Mouse (Mus musculus) hindbrain, embryonic 13.5 days (tissue): ENCODE measurements around the gene Zdhhc20. TPM values are rescaled to one million over a fixed set of nuclear protein-coding genes. Genes with fewer than 3 reads are reported as not detected.
"Not testable (repeated sequence)": the region's sequence is repeated elsewhere in the genome, so short reads cannot be mapped to it uniquely, and the experiment has no call there.

Experiments used
- ATAC-seq: fragments of 200-750 bp; cut with Nextera tagmentation; 2 replicates; pipeline ENCODE4 v1.8.0; 2017; ENCODE audit warnings: moderate TSS enrichment; ENCODE audit not compliant: low FRiP score
- H3K27ac ChIP-seq: fragments of 300-500 bp; sonication (generic); 2 replicates; pipeline ENCODE4 v1.5.1; 2015; ENCODE audit warnings: inconsistent platforms, mild to moderate bottlenecking, moderate library complexity
- H3K27me3 ChIP-seq: fragments of 300-500 bp; sonication (generic); 2 replicates; pipeline ENCODE4 v1.6.1; 2015; ENCODE audit warnings: mild to moderate bottlenecking, inconsistent platforms
- H3K36me3 ChIP-seq: fragments of 300-500 bp; sonication (generic); 2 replicates; pipeline ENCODE4 v1.6.1; 2015; ENCODE audit warnings: mild to moderate bottlenecking, inconsistent platforms
- H3K4me1 ChIP-seq: fragments of 300-500 bp; sonication (generic); replicated peaks from 2 replicates; pipeline ENCODE4 v1.6.1; 2015; ENCODE audit warnings: inconsistent platforms
- H3K4me2 ChIP-seq: fragments of 300-500 bp; sonication (generic); 2 replicates; pipeline ENCODE4 v1.6.1; 2015; ENCODE audit warnings: inconsistent platforms, mild to moderate bottlenecking, moderate library complexity
- H3K4me3 ChIP-seq: fragments of 300-500 bp; sonication (generic); 2 replicates; pipeline ENCODE4 v1.5.1; 2015; ENCODE audit warnings: mild to moderate bottlenecking, inconsistent platforms
- H3K9ac ChIP-seq: fragments of 300-500 bp; sonication (generic); 2 replicates; pipeline ENCODE4 v1.6.1; 2015; ENCODE audit warnings: mild to moderate bottlenecking, inconsistent platforms
- H3K9me3 ChIP-seq: fragments of 300-500 bp; sonication (generic); 2 replicates; pipeline ENCODE4 v1.6.1; 2016; ENCODE audit warnings: inconsistent platforms
- WGBS: fragments of 180-500 bp; shearing (Covaris S2); methylation state at CpG from one replicate; pipeline ENCODE4 v1.1.7; 2015; 5-methylcytosine and 5-hydroxymethylcytosine counted together
- polyA plus RNA-seq: library from polyadenylated mRNA; unstranded; fragments of >200 nt; fragmentation: Nextera tagmentation; extraction: Ambion mirVana; gene quantifications from 2 replicates; pipeline ENCODE4 v1.2.1, GENCODE M21; 2015

Zdhhc20 gene
- polyA plus RNA-seq = 46.6 and 46.7 TPM in 2 replicates

DNA sequence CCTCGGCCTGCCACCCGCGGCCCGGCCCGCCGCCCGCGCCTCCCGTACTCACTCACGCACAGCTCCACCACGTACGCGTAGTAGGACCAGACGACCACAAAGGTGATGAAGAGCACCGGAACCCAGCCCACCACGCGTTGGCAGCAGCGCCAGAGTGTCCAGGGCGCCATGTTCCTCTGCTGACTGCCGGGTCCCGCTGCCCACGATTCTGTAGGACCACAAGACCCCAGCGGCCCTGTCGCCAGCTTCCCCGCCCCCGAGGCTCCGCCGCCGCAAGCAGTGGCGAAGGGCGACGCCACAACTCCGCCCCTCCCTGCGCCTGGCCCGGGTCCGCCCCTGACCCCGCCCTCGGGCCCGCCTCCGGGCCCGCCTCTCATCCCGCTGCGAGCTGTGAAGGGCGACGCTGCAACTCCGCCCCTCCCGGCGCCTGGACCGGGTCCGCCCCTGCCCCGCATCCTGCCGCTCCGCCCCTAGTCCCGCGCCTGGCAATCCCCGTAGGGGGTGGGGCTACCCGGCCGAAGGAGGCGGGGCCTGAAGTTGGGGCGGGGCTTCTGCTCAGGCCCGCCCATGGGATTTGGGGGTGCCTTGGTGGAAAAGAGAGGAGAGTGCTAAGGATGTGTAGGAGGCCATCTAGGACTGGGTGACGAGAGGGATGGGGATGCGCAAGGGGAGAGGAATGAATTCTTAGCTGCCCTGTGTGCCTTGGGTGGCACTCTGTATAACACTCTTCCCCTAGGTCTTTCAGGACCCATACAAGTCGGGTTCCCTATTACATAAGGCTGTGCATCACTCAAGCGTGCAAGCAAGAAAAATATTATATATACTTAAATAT is at the start of gene Zdhhc20:
Zdhhc20 (minus strand) TSS at position 266 of the 832 bp plus-strand sequence.
- peak within 1 kb of the TSS; percentile 95 for H3K9ac ChIP-seq
- peak within 1 kb of the TSS; percentile 87 for H3K4me3 ChIP-seq
- H3K27me3 ChIP-seq = no peaks in the 10 kb centered on the region
- H3K9me3 ChIP-seq = no peaks in the 10 kb centered on the region
- peak within 1 kb of the TSS; percentile 67 for H3K4me2 ChIP-seq
- WGBS = 3% methylated on average over 57 of the region's 65 CpGs
- peak within 1 kb of the TSS; percentile 91 for H3K27ac ChIP-seq
- no peaks in the 10 kb centered on the region for H3K36me3 ChIP-seq
- peaks cover 24% of the 10 kb centered on the region for H3K4me1 ChIP-seq
- ATAC-seq = peak; percentile 95

DNA sequence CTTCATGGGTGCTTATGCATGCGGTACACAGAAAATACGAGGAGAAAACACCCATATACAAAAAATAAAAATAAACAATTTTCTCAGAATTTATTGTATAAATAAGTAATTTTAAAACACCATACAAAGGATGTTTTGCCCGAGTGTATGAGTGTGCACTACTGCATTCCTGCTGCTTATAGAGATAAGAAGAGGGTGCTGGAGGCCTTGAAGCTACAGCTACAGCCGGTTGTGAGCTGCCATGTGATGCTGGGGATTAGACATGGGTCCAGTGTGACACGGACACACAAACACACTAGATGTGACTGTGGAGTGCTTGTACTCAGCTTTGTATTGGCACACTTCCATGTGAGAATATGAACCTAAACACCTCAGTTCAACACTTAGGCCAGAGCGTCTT is 47.2 kb upstream of the Zdhhc20 start:
- Histone ChIP-seq H3K4me1 (no peaks in the 10 kb centered on the region), H3K27me3 (no peaks in the 10 kb centered on the region), H3K4me2 (no peak overlapping the region), H3K9me3 (no peaks in the 10 kb centered on the region), H3K9ac (no peak overlapping the region), H3K4me3 (no peak overlapping the region), H3K36me3 (peaks cover 42% of the 10 kb centered on the region), H3K27ac (no peak overlapping the region)
- no peak for ATAC-seq
- WGBS = 95% methylated on average over 6 of the region's 6 CpGs

DNA sequence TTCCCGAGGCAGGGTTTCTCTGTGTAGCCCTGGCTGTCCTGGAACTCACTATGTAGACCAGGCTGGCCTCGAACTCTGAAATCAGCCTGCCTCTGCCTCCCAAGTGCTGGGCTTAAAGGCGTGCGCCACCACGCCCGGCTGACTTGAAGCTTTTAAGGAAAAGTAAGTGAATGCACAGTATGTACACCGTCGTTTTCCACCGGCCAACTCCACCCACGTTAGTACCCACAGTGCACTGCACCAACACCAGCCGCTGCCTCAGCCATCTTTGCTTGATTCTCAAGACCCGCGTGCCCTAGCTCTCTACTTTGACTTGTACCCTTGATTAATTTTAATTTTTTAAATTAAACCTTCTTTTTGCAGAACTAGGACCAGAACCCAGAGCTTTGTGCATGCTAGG is 44.6 kb upstream of the Zdhhc20 start:
- H3K4me1 ChIP-seq = no peaks in the 10 kb centered on the region
- peaks cover 31% of the 10 kb centered on the region for H3K36me3 ChIP-seq
- no peak overlapping the region for H3K9ac ChIP-seq
- no peaks in the 10 kb centered on the region for H3K9me3 ChIP-seq
- 96% methylated on average over 13 of the region's 13 CpGs for WGBS
- H3K27ac ChIP-seq = no peak overlapping the region
- H3K4me3 ChIP-seq = no peak overlapping the region
- H3K4me2 ChIP-seq = no peak overlapping the region
- ATAC-seq = no peak
- no peaks in the 10 kb centered on the region for H3K27me3 ChIP-seq

DNA sequence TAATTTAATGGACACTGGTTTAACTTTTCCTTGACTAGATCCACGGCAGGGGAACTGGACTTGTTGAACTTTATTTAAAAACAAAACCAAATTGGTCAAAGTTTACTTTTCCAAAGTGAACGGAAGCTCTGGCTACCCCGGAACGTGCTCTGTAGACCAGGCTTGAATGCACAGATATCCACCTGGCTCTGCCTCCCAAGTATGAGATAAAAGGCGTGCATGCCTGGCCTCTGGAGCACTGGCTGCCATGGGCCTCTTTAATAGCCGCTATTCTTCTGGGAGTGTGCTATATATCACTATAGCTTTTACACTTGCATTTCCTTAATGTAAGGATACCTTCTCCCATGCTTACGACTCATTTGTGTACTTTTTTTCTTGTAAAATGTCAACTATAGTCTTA is 43.5 kb upstream of the Zdhhc20 start:
- WGBS = 90% methylated on average over 7 of the region's 7 CpGs
- Histone ChIP-seq H3K4me1 (no peaks in the 10 kb centered on the region), H3K9ac (no peak overlapping the region), H3K36me3 (peaks cover 27% of the 10 kb centered on the region), H3K27ac (no peak overlapping the region), H3K4me2 (no peak overlapping the region), H3K9me3 (no peaks in the 10 kb centered on the region), H3K27me3 (no peaks in the 10 kb centered on the region), H3K4me3 (no peak overlapping the region)
- ATAC-seq = no peak

DNA sequence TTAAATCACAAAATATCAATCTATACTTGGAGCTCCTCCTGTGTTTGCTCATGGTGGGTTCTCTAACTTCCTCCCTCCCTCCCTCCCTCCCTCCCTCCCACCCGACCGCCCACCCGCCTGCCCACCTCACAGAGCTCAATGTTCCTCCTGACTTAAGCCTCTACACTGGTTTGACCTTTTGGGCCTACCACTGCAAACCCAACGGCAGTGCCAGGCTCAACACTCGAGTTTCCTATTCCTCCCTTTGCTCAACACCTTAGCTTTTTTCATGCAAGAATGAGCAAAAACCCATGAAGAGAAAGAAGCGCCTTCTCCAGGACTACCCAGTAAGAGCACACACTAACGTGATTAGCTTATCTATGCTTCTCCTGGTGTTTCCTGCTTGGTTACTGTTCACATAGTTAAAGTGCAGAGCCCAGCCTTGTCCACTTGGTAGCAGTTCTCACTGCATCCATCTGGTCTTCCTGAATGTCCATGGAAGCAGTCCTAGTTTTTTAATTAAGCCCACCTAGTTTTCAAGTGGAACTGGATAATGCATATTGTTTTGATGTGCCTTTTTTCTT is 42.9 kb upstream of the Zdhhc20 start:
- Histone ChIP-seq H3K9ac (no peak overlapping the region), H3K4me3 (no peak overlapping the region), H3K9me3 (no peaks in the 10 kb centered on the region), H3K27ac (no peak overlapping the region), H3K4me1 (no peaks in the 10 kb centered on the region), H3K27me3 (no peaks in the 10 kb centered on the region), H3K36me3 (peaks cover 22% of the 10 kb centered on the region), H3K4me2 (no peak overlapping the region)
- 77% methylated on average over 7 of the region's 7 CpGs for WGBS
- ATAC-seq = no peak

DNA sequence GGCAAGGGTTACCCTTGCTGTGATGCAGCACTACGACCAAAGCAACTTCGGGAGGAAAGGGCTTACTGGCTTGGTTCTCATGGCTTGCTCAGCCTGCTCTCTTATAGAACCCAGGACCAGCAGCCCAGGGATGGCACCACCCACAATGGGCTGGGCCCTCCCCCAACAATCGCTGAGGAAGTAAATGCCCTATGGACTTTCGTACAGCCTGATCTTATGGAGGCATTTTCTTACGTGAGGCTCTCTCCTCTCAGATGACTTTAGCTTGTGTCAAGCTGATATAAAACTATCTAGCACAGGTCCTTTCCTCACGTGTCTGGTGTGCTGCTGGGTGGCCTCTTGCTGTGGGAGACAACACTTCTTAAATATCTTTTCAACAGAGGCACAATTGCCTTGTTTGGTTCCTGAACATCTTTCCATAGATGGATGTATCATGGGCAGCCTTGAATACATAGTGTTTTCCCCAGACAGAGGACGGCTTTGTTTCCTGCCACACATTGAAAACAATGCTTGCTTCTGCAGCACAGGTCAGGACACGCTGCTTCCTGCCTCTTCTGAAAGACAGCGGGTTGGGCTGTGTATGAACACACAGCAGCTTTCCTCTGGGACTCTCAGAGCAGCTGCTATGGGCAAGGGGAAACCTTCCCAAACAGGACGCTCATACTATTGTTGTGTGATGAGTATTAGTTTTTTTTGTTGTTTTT is 31.5 kb upstream of the Zdhhc20 start:
- Histone ChIP-seq H3K4me2 (no peak overlapping the region), H3K4me1 (peaks cover 11% of the 10 kb centered on the region), H3K9me3 (no peaks in the 10 kb centered on the region), H3K27ac (peak overlapping the region; percentile 70), H3K9ac (no peak overlapping the region), H3K36me3 (peaks cover 56% of the 10 kb centered on the region), H3K4me3 (no peak overlapping the region), H3K27me3 (no peaks in the 10 kb centered on the region)
- 24% methylated on average over 10 of the region's 10 CpGs for whole genome bisulfite sequencing
- ATAC-seq = peak; percentile 78

DNA sequence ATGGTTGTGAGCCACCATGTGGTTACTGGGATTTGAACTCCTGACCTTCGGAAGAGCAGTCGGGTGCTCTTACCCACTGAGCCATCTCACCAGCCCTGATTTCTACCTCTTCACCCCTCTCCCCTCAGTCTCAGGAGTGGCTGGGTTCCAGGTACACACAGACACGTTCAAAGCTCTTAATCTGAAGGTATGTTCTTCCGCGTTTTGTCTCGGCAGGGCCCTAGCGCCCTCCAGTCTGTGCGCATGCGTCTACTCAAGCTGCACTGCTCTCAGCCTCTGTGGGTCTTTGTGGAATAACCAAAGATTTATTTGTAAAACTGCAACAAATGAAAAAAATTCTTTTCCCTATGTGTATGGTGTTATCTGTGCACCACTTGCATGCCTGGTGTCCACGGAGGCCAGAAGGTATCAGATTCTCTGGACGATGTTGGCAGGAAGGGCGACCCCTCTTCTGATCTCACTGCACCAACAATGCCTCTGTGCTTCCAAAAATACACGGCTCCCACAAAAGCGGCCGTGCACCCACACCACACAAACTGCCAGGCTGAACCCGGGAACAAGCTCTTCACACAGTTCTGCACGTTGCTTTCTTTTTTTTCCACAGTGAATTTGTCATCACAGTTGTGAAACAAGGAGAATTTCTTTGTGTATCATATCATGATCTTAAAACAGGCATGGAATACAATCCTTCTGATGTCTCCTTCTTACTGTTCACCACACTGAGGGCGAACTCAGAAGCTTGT is 30.7 kb upstream of the Zdhhc20 start:
- Histone ChIP-seq H3K27ac (peak overlapping the region; percentile 70), H3K36me3 (peaks cover 57% of the 10 kb centered on the region), H3K4me2 (no peak overlapping the region), H3K9me3 (no peaks in the 10 kb centered on the region), H3K9ac (no peak overlapping the region), H3K4me3 (no peak overlapping the region), H3K4me1 (peaks cover 11% of the 10 kb centered on the region), H3K27me3 (no peaks in the 10 kb centered on the region)
- ATAC-seq = no peak
- WGBS = 81% methylated on average over 18 of the region's 18 CpGs

DNA sequence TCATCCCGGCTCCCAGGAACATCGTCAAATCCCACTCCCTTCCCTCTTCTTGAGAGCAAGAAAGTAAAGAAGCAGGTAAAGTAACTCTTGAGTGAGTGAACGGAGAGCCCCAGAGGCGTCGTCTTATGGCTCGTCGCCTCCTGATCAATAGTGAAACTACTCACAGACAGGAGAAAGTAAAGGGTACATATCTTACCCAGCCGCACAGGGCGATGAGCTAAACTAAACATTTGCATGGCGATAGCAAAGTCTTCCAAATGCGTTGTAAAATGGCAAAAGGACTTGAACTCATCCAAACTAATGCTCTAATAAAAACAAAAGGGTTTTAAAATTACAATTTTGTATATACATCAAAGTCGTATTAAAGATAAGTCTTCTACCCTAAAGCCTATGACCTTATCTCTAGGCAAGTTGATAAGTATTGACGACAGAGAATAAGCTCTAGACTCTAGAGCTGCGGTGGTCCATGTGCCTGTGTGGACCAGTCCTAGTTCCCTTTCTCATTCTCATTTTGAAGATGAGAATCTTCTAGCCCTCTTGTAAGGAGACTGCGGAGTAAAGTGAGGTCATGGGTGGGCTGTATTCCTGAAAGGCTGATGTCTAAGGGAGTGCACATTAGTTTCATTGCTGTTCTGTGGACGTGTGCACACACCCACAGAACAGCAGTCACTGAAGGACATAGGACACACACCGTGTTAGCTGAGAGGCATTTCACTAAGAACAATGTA is 29.2 kb upstream of the Zdhhc20 start:
- peaks cover 61% of the 10 kb centered on the region for H3K36me3 ChIP-seq
- H3K4me1 ChIP-seq = peaks cover 11% of the 10 kb centered on the region
- H3K9me3 ChIP-seq = no peaks in the 10 kb centered on the region
- H3K4me2 ChIP-seq = no peak overlapping the region
- no peak overlapping the region for H3K4me3 ChIP-seq
- no peak overlapping the region for H3K9ac ChIP-seq
- WGBS = 96% methylated on average over 17 of the region's 17 CpGs
- no peak for ATAC-seq
- no peak overlapping the region for H3K27ac ChIP-seq
- H3K27me3 ChIP-seq = no peaks in the 10 kb centered on the region

DNA sequence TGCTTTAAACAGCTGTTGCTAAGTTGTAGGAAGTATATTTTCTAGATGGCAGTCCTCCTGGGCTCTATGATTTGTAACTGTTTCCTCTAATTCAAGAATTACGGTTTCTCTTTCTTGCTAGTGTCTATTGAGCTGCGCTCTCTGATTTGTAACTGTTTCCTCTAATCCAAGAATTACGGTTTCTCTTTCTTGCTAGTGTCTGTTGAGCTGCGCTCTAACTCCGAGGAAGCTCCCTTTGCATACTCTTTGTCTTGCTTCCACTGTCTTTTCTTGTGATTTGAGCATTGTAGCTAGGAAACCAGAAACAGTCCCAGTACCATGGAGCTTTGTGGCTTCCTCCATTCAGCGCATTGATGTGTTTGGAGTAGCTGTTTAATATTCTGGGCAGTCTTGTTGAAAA is 25.3 kb upstream of the Zdhhc20 start:
- H3K4me1 ChIP-seq = no peaks in the 10 kb centered on the region
- H3K9me3 ChIP-seq = no peaks in the 10 kb centered on the region
- H3K4me2 ChIP-seq = no peak overlapping the region
- 49% methylated on average over 6 of the region's 6 CpGs for WGBS
- H3K4me3 ChIP-seq = no peak overlapping the region
- H3K27me3 ChIP-seq = no peaks in the 10 kb centered on the region
- no peak overlapping the region for H3K9ac ChIP-seq
- H3K36me3 ChIP-seq = peaks cover 43% of the 10 kb centered on the region
- ATAC-seq = no peak
- no peak overlapping the region for H3K27ac ChIP-seq

DNA sequence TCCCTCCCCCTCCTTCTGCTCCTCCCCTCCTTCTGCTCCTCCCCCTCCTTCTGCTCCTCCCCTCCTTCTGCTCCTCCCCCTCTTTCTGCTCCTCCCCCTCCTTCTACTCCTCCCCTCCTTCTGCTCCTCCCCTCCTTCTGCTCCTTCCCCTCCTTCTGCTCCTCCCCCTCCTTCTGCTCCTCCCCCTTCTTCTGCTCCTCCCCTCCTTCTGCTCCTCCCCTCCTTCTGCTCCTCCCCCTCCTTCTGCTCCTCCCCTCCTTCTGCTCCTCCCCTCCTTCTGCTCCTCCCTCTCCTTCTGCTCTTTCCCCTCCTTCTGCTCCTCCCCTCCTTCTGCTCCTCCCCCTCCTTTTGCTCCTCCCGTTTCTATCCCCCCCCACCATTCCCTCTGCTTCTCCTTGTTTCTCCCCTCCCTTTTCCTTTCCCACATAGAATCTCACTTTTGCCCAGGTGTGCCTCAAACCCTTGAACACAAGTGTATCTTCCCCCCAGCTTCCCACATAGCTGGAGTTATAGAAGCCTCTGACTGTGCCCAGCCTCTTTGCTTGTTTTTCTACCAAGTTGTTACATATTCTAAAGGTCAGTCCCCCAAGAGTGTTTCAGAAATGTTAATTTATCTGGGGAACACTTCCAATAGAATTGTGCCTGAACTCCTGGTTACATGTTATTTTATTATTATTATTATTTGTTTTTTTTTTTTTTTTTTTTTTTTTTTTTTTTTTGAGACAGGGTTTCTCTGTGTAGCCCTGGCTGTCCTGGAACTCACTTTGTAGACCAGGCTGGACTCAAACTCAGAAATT is 22.3 kb upstream of the Zdhhc20 start:
- not testable (repeated sequence) for H3K4me3 ChIP-seq, H3K9ac ChIP-seq, ATAC-seq, H3K27me3 ChIP-seq, H3K4me1 ChIP-seq, H3K27ac ChIP-seq, H3K4me2 ChIP-seq, H3K9me3 ChIP-seq
- 38% methylated on average over 1 of the region's 1 CpGs for WGBS
- peaks cover 23% of the 10 kb centered on the region for H3K36me3 ChIP-seq

DNA sequence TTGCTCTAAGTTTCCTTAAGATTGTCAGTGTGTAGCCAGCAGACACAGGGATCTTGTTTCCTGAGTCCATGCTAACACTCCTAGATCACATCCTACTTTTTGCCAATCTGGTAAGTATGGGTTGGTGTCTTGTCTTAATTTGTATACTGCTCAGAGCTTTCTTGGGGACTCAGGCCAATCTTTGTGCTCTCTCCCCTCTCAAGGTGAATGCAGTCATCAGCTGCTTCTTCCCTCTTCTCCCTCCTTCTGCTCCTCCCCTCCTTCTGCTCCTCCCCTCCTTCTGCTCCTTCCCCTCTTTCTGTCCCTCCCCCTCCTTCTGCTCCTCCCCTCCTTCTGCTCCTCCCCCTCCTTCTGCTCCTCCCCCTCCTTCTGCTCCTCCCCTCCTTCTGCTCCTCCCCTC is 21.7 kb upstream of the Zdhhc20 start:
- H3K27me3 ChIP-seq, H3K9ac ChIP-seq, ATAC-seq, H3K4me2 ChIP-seq, H3K9me3 ChIP-seq, H3K4me1 ChIP-seq, H3K4me3 ChIP-seq, H3K27ac ChIP-seq: not testable (repeated sequence)
- peaks cover 17% of the 10 kb centered on the region for H3K36me3 ChIP-seq
